Mouse (Mus musculus): ENCODE results near the gene Gm12185. TPM values are rescaled to one million over a fixed set of nuclear protein-coding genes. Genes with fewer than 3 reads are reported as not detected.

The Gm12185 gene
- polyA plus RNA-seq, 1 experiment: not detected

DNA sequence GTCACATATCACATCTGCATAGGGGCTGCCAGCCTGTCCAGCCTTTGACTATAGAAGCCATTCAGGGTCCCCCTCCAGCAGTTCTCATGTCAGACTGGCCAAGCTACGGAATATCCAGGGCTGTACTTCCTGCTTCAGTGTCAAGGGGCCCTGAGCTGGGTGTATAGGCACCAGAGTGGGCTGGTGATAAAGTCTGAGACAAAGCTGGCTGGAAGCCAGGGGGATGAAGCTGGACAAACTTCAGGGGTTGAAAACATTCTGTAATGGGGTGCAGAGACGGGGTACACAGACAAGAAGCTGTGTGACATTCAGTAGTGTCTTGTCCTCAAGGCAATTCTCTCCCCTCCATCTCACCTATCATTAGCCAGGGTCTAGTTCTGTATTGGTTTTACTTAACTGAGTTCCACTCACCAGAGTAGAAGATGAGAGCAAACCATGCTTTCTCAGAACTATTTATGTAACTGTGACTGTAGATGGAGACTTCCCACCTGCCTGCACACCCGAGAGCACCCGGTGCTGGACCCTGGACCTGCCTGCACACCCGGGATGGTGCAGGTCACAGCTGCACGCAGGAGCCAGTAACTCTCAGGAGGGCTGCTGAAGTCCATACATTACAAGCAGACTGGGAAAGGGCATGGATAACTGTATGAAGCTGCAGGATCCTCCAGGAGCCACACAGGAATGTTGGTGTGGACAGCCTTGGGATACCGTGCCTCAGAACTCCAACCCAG, 122.5 kb downstream of the Gm12185 start:
- Histone ChIP-seq H3K4me3 (replicated peaks) (peak overlapping the region; percentile 96), H3K9me3 (no peaks in the 10 kb centered on the region), H3K4me1 (peaks cover 61% of the 10 kb centered on the region), H3K27me3 (replicated peaks) (no peaks in the 10 kb centered on the region), H3K36me3 (replicated peaks; ENCODE audit: low read length) (peaks cover 36% of the 10 kb centered on the region)
- TF ChIP-seq GATA1 (IDR thresholded peaks at IDR 0.05; ENCODE audit: borderline replicate concordance, low read length) (no peak), FLI1 (IDR thresholded peaks at IDR 0.05; ENCODE audit: low read length) (no peak)

DNA sequence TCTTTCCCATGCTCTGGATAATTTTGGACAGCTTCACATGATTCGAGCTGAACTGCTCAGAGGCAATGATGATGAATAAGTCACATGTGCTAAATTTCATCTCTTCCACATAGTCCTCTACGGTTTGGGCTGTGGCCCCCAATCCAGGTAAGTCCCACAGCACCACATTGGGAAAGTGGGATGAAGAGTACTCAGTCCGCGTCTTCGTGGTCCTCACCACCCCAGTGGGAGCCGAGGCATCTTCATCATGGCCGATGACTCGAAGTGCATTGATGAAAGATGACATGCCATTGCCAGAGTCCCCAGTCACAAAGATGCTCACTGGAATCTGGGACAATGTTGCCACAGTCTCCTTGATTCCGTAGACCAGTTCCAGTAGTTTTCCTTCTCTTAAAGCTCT, 125.5 kb downstream of the Gm12185 start:
- TF ChIP-seq FLI1 (IDR thresholded peaks at IDR 0.05; ENCODE audit: low read length) (no peak), GATA1 (IDR thresholded peaks at IDR 0.05; ENCODE audit: borderline replicate concordance, low read length) (no peak)
- H3K9me3 ChIP-seq: no peaks in the 10 kb centered on the region
- peaks cover 43% of the 10 kb centered on the region for H3K4me1 ChIP-seq
- no peaks in the 10 kb centered on the region for H3K27me3 ChIP-seq (replicated peaks)
- H3K36me3 ChIP-seq (replicated peaks; ENCODE audit: low read length): peaks cover 50% of the 10 kb centered on the region
- H3K4me3 ChIP-seq (replicated peaks): no peak overlapping the region

DNA sequence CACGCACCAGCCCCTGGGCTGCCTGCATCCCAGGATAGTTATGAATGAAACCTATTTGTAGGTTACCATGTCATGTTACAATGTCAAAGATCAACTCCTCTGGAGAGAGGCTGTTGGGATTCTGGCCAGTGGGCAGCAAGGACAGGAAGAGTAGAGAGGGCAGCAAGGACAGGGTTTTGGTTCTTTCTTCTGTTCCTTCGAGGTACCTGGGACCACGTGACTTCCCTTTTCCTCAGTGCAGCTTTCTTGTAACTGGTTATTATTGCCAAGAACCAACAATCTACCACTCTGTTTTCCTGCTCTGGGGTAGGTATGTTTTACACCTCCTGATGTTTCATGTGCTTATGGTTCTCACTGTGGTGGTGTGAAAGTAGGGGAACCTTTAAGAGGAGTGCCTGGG, 128.2 kb downstream of the Gm12185 start:
- TF ChIP-seq FLI1 (IDR thresholded peaks at IDR 0.05; ENCODE audit: low read length): no peak
- TF ChIP-seq GATA1 (IDR thresholded peaks at IDR 0.05; ENCODE audit: borderline replicate concordance, low read length): no peak
- H3K27me3 ChIP-seq (replicated peaks): no peaks in the 10 kb centered on the region
- no peak overlapping the region for H3K4me3 ChIP-seq (replicated peaks)
- H3K9me3 ChIP-seq: no peaks in the 10 kb centered on the region
- H3K36me3 ChIP-seq (replicated peaks; ENCODE audit: low read length): peaks cover 50% of the 10 kb centered on the region
- peaks cover 33% of the 10 kb centered on the region for H3K4me1 ChIP-seq

DNA sequence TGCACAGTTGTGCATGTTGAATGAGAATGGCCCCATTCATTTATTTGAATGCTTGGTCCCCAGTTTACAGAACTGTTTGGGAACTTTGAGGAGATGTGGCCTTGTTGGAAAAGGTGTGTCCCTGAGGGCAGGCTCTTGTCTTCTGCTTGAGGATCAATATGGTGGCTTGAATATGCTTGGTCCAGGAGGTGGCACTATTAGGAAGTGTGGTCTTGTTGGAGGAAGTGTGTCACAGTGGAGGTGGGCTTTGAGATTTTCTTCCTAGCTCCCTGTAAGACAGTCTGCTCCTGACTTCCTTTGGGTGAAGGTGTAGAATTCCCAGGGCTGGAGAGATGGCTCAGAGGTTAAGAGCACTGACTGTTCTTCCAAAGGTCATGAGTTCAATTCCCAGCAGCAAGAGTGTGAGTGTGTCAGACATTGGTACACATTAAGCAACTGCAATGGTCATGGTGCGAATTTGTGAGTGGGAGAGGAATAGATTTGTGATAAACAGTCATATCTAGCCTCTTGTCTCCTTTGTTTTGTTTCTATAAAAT, 129.2 kb downstream of the Gm12185 start:
- TF ChIP-seq GATA1 (IDR thresholded peaks at IDR 0.05; ENCODE audit: borderline replicate concordance, low read length) (no peak), FLI1 (IDR thresholded peaks at IDR 0.05; ENCODE audit: low read length) (no peak)
- no peaks in the 10 kb centered on the region for H3K9me3 ChIP-seq
- no peaks in the 10 kb centered on the region for H3K27me3 ChIP-seq (replicated peaks)
- peaks cover 45% of the 10 kb centered on the region for H3K36me3 ChIP-seq (replicated peaks; ENCODE audit: low read length)
- H3K4me1 ChIP-seq: peaks cover 35% of the 10 kb centered on the region
- H3K4me3 ChIP-seq (replicated peaks): no peak overlapping the region

DNA sequence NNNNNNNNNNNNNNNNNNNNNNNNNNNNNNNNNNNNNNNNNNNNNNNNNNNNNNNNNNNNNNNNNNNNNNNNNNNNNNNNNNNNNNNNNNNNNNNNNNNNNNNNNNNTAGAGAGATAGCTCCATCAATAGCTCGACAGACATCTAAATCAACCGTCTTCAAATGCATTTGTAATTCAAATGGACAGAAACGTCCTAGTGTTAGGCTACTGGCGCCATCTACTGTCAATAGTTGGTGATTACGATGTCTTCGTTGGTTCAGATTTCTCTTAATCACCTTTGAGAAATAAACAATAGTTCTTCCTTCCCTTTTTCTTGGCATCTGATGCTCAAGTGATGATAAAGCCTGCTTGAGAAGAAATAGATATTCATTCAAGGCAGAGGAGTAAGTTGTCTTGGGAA, 133.0 kb downstream of the Gm12185 start:
- Histone ChIP-seq H3K36me3 (replicated peaks; ENCODE audit: low read length) (peaks cover 9% of the 10 kb centered on the region), H3K9me3 (no peaks in the 10 kb centered on the region), H3K27me3 (replicated peaks) (no peaks in the 10 kb centered on the region), H3K4me1 (peaks cover 39% of the 10 kb centered on the region), H3K4me3 (replicated peaks) (peak overlapping the region; percentile 95)
- no peak for TF ChIP-seq FLI1 (IDR thresholded peaks at IDR 0.05; ENCODE audit: low read length)

Other genes with a start within 250 kb of the Gm12185 start
- 2,725 and 4,464 TPM in 2 replicates for gene Rack1, start 191.9 kb downstream of the Gm12185 start, polyA plus RNA-seq (2012; ENCODE audit: insufficient read depth, low replicate concordance)
- 18.6 and 56.2 TPM in 2 replicates for gene Trim41, start 174.9 kb downstream of the Gm12185 start, polyA plus RNA-seq (2012; ENCODE audit: insufficient read depth, low replicate concordance)
- gene Trim7, start 166.1 kb downstream of the Gm12185 start, polyA plus RNA-seq (2012; ENCODE audit: insufficient read depth, low replicate concordance): 1.6 and 5.7 TPM in 2 replicates
- 18.6 and 145 TPM in 2 replicates for gene Gm12184, start 165.6 kb downstream of the Gm12185 start, polyA plus RNA-seq (2012; ENCODE audit: insufficient read depth, low replicate concordance)
- 5.0 TPM in 1 of 2 replicates, not detected in the other for gene Irgm1, start 120.5 kb downstream of the Gm12185 start, polyA plus RNA-seq (2012; ENCODE audit: insufficient read depth, low replicate concordance)
- 0.45 TPM in 1 of 2 replicates, not detected in the other for gene Gm5431, start 90.0 kb downstream of the Gm12185 start, polyA plus RNA-seq (2012; ENCODE audit: insufficient read depth, low replicate concordance)
- gene Psme2b, start 46.0 kb downstream of the Gm12185 start, polyA plus RNA-seq (2012; ENCODE audit: insufficient read depth, low replicate concordance): 3.0 TPM in 1 of 2 replicates, not detected in the other
- gene Olfr56, start 13.3 kb downstream of the Gm12185 start, polyA plus RNA-seq (2012; ENCODE audit: insufficient read depth, low replicate concordance): 0.21 TPM in 1 of 2 replicates, not detected in the other
- 0.18 TPM in 1 of 2 replicates, not detected in the other for gene 9930111J21Rik1, start 12.8 kb downstream of the Gm12185 start, polyA plus RNA-seq (2012; ENCODE audit: insufficient read depth, low replicate concordance)
- 0.22 TPM in 1 of 2 replicates, not detected in the other for gene Tgtp1, start 1.9 kb upstream of the Gm12185 start, polyA plus RNA-seq (2012; ENCODE audit: insufficient read depth, low replicate concordance)
- gene 9930111J21Rik2, start 59.0 kb upstream of the Gm12185 start, polyA plus RNA-seq (2012; ENCODE audit: insufficient read depth, low replicate concordance): 0.57 TPM in 1 of 2 replicates, not detected in the other
- 0.45 TPM in 1 of 2 replicates, not detected in the other for gene Tgtp2, start 72.0 kb upstream of the Gm12185 start, polyA plus RNA-seq (2012; ENCODE audit: insufficient read depth, low replicate concordance)
- gene Ifi47, start 84.4 kb upstream of the Gm12185 start, polyA plus RNA-seq (2012; ENCODE audit: insufficient read depth, low replicate concordance): 6.0 and 6.4 TPM in 2 replicates
- gene Olfr1396, start 122.6 kb upstream of the Gm12185 start, polyA plus RNA-seq (2012; ENCODE audit: insufficient read depth, low replicate concordance): not detected in 2 replicates
- not detected in 2 replicates for gene Olfr1395, start 150.0 kb upstream of the Gm12185 start, polyA plus RNA-seq (2012; ENCODE audit: insufficient read depth, low replicate concordance)
- not detected in 2 replicates for gene Olfr1394, start 162.2 kb upstream of the Gm12185 start, polyA plus RNA-seq (2012; ENCODE audit: insufficient read depth, low replicate concordance)
- gene Btnl9, start 194.9 kb upstream of the Gm12185 start, polyA plus RNA-seq (2012; ENCODE audit: insufficient read depth, low replicate concordance): 7.0 and 7.1 TPM in 2 replicates
- gene Zfp62, start 211.1 kb upstream of the Gm12185 start, polyA plus RNA-seq (2012; ENCODE audit: insufficient read depth, low replicate concordance): 1.5 TPM in 1 of 2 replicates, not detected in the other

Data from megakaryocyte, embryonic 14.5 days (primary cell).